Mouse (Mus musculus) adipocyte (in vitro differentiated cells): Measurements from ENCODE around the gene Ntrk1.

Source experiments
- DNase-seq: peaks from one replicate; pipeline ENCODE4 v3.0.0-alpha.2; 2016; ENCODE audit warnings: low spot score

Ntrk1 gene

DNA sequence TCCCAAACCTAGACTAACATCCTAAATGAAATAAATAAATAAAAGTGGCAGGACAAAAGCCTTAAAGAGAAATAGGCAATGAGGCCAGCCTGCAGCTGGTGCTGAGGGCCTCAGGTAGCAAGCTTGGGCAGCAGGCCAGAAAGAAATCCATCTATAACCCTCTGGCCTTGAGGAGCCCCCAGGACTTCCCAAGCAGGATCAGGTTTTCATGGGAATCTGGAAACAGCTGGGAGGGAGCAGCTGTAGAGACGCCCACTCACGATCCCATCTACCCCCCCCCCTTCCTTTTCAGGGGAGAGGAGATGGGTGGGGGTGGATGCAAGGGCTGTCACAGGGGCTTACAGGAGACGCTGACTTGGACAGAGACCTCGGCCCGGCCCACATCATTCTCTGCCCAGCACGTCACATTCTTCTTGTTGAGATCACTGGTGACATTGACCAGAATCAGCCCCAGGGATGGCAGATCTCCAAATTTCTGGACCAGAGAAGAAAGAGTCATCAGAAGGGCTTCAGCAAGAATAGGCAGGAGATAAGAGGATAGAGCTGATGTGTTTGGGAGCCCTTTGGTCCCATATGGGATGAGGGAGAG, 9.2 kb downstream of the Ntrk1 start:
- DNase-seq, result no peak

DNA sequence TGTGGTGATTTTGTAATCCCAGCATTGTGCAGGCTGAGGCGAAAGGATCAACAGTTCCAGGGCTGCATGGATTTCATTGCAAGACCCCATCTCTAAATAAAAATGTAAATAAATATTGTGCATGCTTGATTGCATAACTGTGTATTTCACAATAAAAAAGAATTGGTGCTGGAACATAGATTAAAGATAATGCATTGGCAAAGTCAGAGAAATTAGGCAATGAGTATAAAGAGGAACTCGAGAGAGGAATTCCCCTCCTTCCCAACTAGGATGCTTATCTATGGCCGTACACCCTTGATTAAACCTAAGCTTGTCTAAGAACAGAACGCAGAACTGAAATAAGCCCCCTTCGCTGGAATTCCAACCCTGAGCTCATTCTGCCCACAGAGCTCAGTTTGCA, 9.8 kb downstream of the Ntrk1 start:
- no peak for DNase-seq

- no peak for DNase-seq
These were observed 11.5 kb downstream of the Ntrk1 start for GRCm38 (mm10) chr3:87783282-87784023.

DNA sequence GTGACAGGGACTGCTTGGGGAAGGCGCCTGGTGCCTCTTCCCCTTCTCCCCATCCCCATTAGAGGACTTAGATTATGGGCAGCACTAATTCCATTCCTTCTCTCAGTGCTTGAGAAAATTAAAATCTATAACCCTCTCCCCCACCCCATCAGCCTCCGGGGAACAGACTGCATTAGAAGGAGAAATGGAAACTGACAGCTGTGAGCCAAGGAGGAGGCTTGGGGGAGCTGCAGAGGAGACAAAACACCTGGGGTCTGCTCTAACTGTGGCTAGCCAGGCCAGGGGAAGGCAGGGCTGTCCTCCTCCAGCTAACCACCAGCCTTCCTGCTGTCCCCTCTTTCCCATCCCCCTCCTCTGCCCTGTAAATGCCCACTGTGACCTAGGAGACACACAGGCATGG, 15.9 kb downstream of the Ntrk1 start:
- DNase-seq, result no peak

DNA sequence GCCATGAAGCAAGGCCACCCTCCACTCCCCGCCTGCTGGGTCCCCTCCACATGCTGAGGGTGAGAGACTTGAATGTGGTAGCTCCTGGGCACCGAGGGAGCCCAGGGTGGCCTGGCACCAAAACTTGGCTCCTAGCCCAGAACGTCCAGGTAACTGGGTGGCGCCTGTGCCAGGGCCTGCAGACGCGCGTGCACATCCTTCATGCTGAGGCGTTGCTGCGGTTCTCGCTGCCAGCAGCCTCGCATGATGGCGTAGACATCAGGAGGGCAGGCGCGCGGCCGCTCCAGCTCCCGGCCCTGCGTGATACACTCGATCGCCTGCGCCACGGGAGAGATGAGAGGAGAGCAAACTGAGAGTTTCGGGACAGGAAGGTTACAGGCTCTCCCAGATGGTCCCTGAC, 16.7 kb downstream of the Ntrk1 start:
- no peak for DNase-seq

DNA sequence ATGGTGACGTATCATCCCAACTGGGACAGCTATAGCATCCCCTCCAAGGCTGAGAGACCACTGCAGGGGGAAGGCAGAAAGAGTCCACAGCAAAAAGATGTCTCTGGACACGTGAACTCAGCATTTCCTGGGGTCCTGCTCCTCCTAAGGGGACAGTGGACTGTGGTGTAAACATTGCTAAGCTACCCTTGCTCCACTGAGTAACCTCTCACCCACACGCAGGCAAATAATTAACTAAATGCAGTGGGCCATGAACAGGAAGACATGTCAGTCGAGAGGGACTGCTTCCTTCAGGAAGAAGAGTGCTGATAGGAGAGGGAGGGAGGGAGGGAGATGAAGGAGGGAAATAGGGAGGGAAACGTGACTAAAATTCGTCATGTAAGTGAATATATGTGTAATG, 23.9 kb downstream of the Ntrk1 start:
- DNase-seq, result no peak

DNA sequence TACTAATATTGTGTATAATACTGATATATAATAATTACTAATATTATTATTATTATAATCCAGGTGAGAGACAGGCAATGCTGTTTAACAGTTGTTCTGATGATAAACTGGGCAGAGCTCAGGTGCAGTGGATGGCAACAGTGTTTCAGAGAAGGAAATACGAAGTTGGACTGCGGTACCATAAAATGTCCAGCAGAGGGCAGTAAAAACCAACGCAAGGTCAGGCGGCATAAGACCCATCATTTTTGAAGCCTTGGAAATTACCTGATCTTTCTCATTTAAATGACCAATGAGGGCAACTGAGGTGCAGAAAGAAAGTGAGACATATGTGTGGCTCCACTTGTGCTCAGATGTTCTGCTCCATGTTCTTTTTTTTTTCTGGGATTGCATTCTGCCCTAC, 24.7 kb downstream of the Ntrk1 start:
- peak; percentile 78 for DNase-seq

GRCm38 (mm10) chr3:87769506-87769905, 25.5 kb downstream of the Ntrk1 start:
- DNase-seq, result no peak

DNA sequence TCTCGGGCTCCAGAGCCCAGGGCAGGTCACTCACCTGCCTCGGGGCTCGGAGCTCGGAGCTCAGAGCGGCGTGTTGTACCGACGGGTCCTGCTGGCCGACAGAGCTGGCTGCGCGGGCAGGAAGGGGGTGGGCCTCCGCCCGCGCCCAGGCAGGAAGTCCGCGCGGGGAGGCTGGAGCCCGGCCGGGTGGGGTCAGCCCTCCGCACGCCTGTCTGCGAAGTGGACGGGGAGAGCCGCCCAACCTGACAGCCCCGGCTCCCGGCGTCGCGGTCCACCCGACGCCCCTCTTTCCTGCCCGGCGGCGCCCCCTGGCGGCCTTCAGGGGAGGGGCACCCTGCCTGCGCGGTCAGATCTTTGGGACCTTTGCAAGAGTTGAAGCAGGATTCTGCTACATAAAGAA, 26.1 kb downstream of the Ntrk1 start:
- DNase-seq, result peak; percentile 69

- DNase-seq, result no peak
These were observed 26.5 kb downstream of the Ntrk1 start for GRCm38 (mm10) chr3:87768431-87768830.

DNA sequence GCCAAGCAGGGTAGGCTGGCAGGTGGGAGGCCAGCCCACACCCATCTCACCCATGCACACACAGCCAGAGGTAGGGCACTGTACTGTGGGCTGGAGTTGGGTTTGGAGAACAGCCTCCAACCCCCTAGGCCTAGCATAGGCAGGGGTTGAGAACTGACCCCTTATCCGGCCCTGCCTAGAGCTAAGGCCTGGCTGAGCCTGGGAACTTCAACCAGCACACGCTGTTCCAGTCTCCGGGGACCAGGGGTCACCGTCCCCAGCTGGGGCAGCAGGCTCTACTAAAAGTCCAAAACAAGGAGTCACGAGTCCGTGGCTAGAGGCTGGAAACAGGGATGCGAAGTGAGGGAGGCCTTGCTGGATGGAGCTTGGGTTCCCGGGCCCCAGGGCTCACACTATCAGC, 27.2 kb downstream of the Ntrk1 start:
- peak; percentile 74 for DNase-seq

- no peak for DNase-seq
These were observed 28.7 kb downstream of the Ntrk1 start for GRCm38 (mm10) chr3:87766284-87766667.

DNA sequence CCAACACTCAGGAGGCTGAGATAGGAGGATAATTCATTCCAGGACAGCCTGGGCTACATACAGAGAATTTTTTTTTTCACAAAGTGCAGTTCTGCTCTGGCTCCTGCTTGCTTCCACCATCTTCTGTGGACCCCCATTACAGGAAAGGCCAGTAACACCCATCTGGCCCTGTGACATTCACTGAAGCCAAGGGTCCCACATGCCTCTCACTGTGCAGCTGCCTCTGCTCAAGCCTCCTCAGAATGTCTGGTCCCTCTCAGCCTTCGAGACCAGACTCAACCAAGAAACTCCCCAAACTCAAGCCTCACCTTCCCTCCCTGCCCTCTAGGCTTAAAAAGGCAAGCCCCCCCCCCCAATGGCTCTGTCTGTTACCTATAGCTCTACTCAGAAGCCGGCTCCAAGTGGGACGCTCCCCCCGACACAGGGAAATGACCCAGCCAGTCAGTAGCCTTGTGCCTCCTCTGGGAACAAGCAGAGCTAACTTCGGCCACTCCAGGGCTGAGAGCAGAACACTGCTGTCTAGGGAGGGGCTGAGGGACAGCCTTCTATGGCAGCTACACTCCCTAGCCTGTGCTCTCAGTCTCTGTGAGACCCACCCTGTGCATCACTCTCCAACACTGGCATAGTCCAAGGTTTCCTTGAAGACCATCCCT, 29.2 kb downstream of the Ntrk1 start:
- no peak for DNase-seq

- no peak for DNase-seq
These were observed 29.9 kb downstream of the Ntrk1 start for GRCm38 (mm10) chr3:87765091-87765490.

DNA sequence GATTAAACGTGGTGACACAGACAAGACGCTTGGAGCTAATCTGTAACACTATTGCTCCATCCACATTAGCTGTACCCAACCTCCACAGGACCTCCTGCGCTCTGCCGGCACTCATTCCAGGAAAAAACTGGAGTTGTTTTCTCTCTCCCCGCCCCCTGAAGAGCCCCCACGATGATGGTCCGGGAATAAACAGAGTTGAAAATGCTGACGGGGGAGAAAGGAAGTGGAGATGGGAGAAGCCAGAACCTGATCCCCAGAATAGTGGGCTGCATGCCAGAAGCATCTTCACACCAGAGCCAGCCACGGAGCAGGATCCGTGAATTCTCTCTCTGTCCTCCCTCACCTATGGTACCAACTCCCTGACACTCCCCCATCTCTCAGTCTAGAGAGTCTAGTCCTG, 30.5 kb downstream of the Ntrk1 start:
- DNase-seq, result peak; percentile 43

DNA sequence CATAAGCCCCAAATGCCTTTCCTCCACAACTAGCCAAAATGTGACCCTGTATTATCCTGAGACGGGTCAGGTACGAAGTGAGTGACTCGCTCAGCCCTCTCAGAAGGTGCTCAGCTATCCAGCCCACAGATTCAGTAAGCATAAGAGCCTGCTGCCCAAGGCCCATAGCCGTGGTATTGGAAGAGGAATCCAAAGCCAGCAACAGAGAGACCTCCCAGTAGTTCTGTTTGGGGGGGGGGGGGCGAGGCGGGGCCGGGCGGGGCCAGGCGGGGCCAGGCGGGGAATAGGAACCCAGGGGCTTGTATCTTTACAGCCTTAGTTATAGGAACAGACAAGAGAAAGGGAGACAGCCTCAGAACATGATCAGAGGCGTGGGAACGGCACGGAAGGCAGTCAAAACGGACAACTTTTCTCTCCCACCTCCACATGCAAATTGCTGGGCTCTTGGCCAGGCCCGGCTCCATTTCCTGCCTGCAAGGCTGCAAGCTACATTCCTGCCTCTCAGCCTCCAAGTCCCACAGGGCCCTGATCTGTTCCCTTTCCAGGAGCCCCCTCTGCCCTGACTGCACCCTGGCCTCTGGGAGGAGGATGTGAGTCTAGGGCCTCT, 31.2 kb downstream of the Ntrk1 start:
- peak; percentile 64 for DNase-seq

DNA sequence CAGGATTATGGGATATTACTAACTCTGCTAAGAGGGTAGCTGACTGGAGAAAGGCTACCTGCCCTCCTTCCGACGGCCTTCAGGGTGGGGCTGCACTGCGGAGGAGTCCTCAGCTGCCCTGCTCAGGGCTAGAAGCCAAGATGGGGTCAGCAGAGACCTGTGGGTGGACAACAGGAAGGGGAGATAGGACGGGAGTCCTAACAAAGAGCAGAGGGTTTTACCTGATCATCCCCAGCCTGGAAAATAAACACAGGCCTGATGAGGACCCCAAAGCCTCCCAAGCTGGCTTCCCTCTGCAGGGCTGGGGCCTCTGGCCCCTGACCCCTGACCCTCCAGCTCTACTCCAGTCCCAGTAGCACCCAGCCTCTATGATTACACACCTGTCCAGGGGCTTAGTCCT, 31.8 kb downstream of the Ntrk1 start:
- DNase-seq, result no peak

GRCm38 (mm10) chr3:87761408-87762375, 33.3 kb downstream of the Ntrk1 start:
- DNase-seq, result no peak

- DNase-seq, result peak; percentile 16
These were observed 36.3 kb downstream of the Ntrk1 start for GRCm38 (mm10) chr3:87758641-87759040.

GRCm38 (mm10) chr3:87756488-87756887, 38.5 kb downstream of the Ntrk1 start:
- DNase-seq, result no peak

DNA sequence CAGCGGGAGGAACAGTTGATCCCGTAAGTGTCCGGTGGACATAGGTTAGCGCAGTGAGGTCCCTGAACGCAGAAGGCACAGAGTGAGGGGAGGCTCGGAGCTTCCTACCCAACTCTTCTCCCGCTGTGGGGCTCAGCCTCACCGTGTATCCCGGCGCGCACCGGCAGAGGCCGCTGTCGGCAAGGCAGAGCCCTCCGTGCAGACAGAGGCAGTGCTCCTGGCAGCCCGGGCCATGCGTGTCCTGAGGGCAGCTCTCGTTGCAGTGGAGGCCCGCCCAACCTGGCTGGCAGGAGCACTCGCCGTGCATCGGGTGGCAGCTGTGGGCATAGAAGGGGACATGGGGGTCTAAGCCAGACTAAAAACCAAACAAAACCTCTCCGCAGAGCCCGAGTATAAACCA, 39.0 kb downstream of the Ntrk1 start:
- peak; percentile 33 for DNase-seq

DNA sequence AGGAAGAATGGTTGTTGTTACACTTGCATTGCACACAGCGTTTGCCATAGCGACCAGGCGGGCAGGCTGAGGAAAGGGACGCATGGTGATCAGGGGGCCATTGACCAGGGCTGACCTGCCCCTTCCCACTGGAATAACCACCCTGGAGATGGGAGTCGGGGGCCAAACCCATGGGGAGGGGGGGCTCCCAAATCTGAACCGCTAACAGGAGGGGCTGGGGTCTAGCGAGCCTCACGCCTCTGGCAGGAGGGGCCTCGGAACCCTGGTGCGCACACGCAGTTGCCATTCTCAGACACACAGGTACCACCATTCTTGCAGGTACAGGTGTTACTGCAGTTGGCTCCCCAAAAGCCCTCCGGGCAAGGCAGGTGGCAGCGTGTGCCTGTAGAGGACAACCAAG, 41.1 kb downstream of the Ntrk1 start:
- DNase-seq, result no peak
